Mouse (Mus musculus) liver, adult 2 months (tissue): ENCODE data around the gene Zdhhc17. TPM values are rescaled to one million over a fixed set of nuclear protein-coding genes. Genes with fewer than 3 reads are reported as not detected.

ENCODE experiments used
- DNase-seq: peaks from one replicate; pipeline ENCODE4 v3.0.0-alpha.2; 2011; ENCODE audit warnings: low read depth, low spot score; ENCODE audit errors: extremely low read depth
- H3K27ac ChIP-seq: fragments of 200-500 bp; replicated peaks from 2 replicates; pipeline ENCODE4 v1.5.1; 2012; ENCODE audit warnings: low read depth, mild to moderate bottlenecking, control low read depth, inconsistent platforms, low read length; ENCODE audit not compliant: insufficient read depth
- H3K27me3 ChIP-seq: fragments of 200-500 bp; 2 replicates; pipeline ENCODE4 v1.6.1; 2012; ENCODE audit warnings: mild to moderate bottlenecking, moderate library complexity, low read length, inconsistent platforms; ENCODE audit not compliant: control insufficient read depth, insufficient read depth
- H3K36me3 ChIP-seq: fragments of 200-500 bp; 2 replicates; pipeline ENCODE4 v1.6.1; 2012; ENCODE audit warnings: low read length, inconsistent platforms; ENCODE audit not compliant: control insufficient read depth, insufficient read depth
- H3K4me1 ChIP-seq: fragments of 200-500 bp; 2 replicates; pipeline ENCODE4 v1.6.1; 2011; ENCODE audit warnings: low read length; ENCODE audit not compliant: control insufficient read depth, insufficient read depth
- H3K4me3 ChIP-seq: fragments of 200-500 bp; 2 replicates; pipeline ENCODE4 v1.5.1; 2011; ENCODE audit warnings: low read depth, mild to moderate bottlenecking, control low read depth, low read length, moderate library complexity; ENCODE audit not compliant: insufficient read depth
- H3K79me2 ChIP-seq: fragments of 200-500 bp; 2 replicates; pipeline ENCODE4 v1.6.1; 2012; ENCODE audit warnings: inconsistent platforms, mild to moderate bottlenecking, low read length, moderate library complexity; ENCODE audit not compliant: control insufficient read depth, insufficient read depth
- H3K9ac ChIP-seq: fragments of 200-500 bp; 2 replicates; pipeline ENCODE4 v1.6.1; 2012; ENCODE audit warnings: low read depth, mild to moderate bottlenecking, control low read depth, inconsistent platforms, low read length
- CTCF ChIP-seq: fragments of 200-500 bp; IDR thresholded peaks from 2 replicates; pipeline ENCODE4 v1.5.1; 2011; ENCODE audit warnings: low read depth, low read length, control low read depth
- POLR2A ChIP-seq: fragments of 200-500 bp; IDR thresholded peaks from 2 replicates; pipeline ENCODE4 v1.6.1; 2011; ENCODE audit warnings: low read length, control low read depth; ENCODE audit not compliant: insufficient read depth; ENCODE audit errors: extremely low read depth
- WGBS: fragments of 180-500 bp; shearing (Covaris S2); methylation state at CpG from one replicate; pipeline ENCODE4 v1.1.7; 2018; 5-methylcytosine and 5-hydroxymethylcytosine counted together
- polyA plus RNA-seq: library from polyadenylated mRNA; depleted of rRNA; stranded (reverse); fragments of >200 nt; gene quantifications from 2 replicates; pipeline ENCODE4 v1.2.3, GENCODE M21; 2012
- total RNA-seq: library from RNA; depleted of rRNA; stranded (reverse); fragments of >200 nt; gene quantifications from 2 replicates; pipeline ENCODE4 v1.2.3, GENCODE M21; 2014

Gene Zdhhc17
- total and polyA plus RNA-seq, 2 experiments = 6.3 to 17.7 TPM

- H3K27me3 ChIP-seq = no peaks in the 10 kb centered on the region
- no peak overlapping the region for H3K9ac ChIP-seq
- H3K4me1 ChIP-seq = no peaks in the 10 kb centered on the region
- no peak overlapping the region for H3K4me3 ChIP-seq
- no peak for DNase-seq
- H3K79me2 ChIP-seq = no peaks in the 10 kb centered on the region
- TF ChIP-seq POLR2A (no peak), CTCF (no peak)
- WGBS = 95% methylated on average over 11 of the region's 11 CpGs
- no peak overlapping the region for H3K27ac ChIP-seq
- H3K36me3 ChIP-seq = peaks cover 34% of the 10 kb centered on the region
These were observed 68.0 kb downstream of the Zdhhc17 start for GRCm38 (mm10) chr10:110941968-110942367.

DNA sequence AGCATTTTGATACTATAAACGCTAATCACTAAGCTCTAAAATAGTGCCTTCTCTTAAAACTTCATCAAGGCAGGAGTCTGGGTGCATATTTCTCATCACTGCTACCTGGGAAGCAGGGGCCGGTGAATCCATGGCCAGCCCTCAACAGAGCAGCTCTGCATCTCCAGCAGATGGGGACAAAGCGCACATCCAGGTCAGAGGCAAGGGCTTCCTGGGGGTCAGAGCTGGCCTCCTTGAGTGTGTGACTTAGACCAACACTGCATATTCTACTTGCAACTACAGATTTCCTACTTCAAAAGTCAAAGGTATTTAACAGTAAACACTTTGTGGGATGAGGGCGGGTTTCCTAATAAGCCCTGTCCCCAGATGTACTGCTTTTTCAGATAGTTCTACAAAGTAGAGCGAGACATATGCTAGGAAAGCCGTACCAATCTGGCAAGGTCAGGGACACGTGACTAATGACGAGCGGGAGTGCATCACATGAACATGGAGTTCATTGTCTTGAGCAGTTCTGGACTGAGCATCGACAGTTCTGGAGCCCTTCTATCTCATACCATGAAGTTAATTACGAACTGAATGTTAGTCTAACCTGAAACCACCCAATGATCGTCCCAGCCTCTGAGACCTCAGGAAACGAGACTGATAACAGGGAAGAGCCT lies 69.1 kb downstream of the Zdhhc17 start:
- no peak overlapping the region for H3K4me3 ChIP-seq
- no peaks in the 10 kb centered on the region for H3K4me1 ChIP-seq
- H3K27me3 ChIP-seq = no peaks in the 10 kb centered on the region
- TF ChIP-seq POLR2A (no peak), CTCF (peak; percentile 32)
- DNase-seq = no peak
- H3K9ac ChIP-seq = no peak overlapping the region
- H3K27ac ChIP-seq = no peak overlapping the region
- H3K36me3 ChIP-seq = peaks cover 37% of the 10 kb centered on the region
- H3K79me2 ChIP-seq = no peaks in the 10 kb centered on the region
- 80% methylated on average over 13 of the region's 13 CpGs for WGBS

DNA sequence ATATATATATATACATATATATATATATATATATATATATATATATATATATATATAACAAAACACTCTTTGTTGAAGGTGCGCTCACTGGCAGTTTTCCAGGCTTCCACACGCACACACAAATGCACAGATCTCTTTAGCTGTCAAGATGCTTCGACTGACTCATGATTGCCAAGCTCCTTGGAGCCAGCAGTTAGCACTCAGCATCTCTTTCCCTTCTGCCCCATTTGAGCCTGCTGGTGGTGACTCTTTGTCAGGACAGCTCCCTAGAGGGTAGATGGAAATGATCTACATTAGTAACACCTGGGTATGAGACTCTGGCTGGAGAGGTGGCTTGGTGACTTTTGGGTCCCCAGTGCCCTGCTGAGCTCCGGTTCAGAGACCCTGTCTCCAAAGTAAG lies 70.2 kb downstream of the Zdhhc17 start:
- TF ChIP-seq CTCF = no peak
- TF ChIP-seq POLR2A = no peak
- Histone ChIP-seq H3K27me3 (no peaks in the 10 kb centered on the region), H3K4me1 (peaks cover 2% of the 10 kb centered on the region; the same call in 1 of the 2 replicates), H3K36me3 (peaks cover 35% of the 10 kb centered on the region), H3K4me3 (no peak overlapping the region), H3K27ac (no peak overlapping the region), H3K79me2 (no peaks in the 10 kb centered on the region), H3K9ac (no peak overlapping the region)
- 90% methylated on average over 4 of the region's 4 CpGs for WGBS
- no peak for DNase-seq

DNA sequence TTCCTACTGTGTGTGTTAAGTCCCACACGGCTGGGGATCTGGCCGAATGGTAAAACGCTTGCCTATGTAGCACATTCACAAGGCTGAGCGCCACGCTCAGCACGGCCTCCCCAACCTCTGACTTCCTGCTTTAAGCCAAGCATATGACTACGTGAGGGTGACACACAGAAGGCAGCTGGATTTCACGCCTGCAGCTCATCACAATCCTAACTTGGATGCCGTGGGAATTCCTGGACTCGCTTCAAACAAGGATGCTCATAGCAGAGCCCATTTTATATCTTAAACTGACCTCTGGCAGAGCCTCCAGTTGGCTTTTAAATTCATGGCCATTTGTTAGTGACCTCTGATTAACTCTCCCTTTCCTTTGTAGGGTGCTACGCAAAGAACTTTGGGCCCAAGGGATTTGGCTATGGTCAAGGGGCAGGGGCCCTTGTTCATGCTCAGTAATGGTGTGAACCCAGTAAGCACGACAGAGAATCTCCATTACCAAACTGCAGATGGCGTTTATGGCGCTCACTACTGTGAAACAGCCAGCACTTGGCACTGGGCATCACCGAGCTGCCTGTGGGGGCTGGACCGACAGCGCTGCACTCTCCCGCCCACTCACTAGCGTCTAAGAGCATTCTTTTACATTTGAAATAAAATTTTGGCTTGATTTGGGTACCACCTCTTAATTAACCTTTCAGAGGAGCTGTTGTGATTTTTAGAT lies 70.9 kb downstream of the Zdhhc17 start:
- DNase-seq = no peak
- H3K9ac ChIP-seq = no peak overlapping the region
- peaks cover 2% of the 10 kb centered on the region; the same call in 1 of the 2 replicates for H3K4me1 ChIP-seq
- H3K4me3 ChIP-seq = no peak overlapping the region
- H3K27ac ChIP-seq = no peak overlapping the region
- peaks cover 32% of the 10 kb centered on the region for H3K36me3 ChIP-seq
- H3K79me2 ChIP-seq = no peaks in the 10 kb centered on the region
- TF ChIP-seq POLR2A = no peak
- TF ChIP-seq CTCF = no peak
- WGBS = 80% methylated on average over 19 of the region's 19 CpGs
- no peaks in the 10 kb centered on the region for H3K27me3 ChIP-seq

DNA sequence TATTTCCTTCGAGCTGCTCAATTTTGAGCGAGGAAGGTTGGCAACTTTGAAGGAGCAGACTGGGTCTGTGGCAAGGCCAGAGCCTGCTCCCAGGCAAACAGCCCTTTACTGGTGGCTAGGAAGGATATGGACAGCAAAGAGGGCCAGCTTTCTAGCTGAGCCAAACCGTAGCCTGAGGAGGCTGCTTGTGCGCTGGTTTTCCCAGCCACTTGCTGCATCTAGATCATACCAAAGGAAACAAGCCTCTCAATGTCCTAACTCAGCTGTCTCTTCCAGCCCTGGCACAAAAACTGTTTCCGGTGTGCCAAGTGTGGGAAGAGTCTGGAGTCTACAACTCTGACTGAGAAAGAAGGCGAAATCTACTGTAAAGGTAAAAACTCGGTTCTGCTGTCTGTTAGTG lies 71.6 kb downstream of the Zdhhc17 start:
- H3K36me3 ChIP-seq = peaks cover 29% of the 10 kb centered on the region
- WGBS = 86% methylated on average over 7 of the region's 7 CpGs
- no peaks in the 10 kb centered on the region for H3K79me2 ChIP-seq
- no peaks in the 10 kb centered on the region for H3K27me3 ChIP-seq
- no peak for DNase-seq
- peaks cover 2% of the 10 kb centered on the region; the same call in 1 of the 2 replicates for H3K4me1 ChIP-seq
- no peak overlapping the region for H3K27ac ChIP-seq
- no peak overlapping the region for H3K4me3 ChIP-seq
- H3K9ac ChIP-seq = no peak overlapping the region
- TF ChIP-seq POLR2A (no peak), CTCF (no peak)

DNA sequence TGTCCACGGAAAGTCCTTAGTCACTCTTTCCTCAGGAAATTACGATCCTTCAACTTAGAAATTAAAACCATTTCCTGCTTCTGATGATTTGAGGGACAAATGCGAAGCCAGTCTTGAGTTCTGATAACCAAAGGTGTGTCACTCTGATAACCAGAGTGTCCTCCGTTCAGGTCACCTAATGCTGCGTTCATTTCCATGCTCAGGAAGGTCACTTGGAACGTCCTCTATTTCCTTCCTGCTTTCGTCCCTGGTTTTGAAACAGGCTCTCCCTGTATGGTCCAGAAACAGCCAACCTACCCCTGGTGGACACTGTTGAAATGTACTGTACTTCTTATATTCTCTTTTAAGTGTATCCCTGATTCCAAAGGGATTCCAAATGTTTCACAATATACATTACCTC lies 74.3 kb downstream of the Zdhhc17 start:
- no peak overlapping the region for H3K9ac ChIP-seq

More for the DNA sequence above, 74.3 kb downstream of the Zdhhc17 start:
- Histone ChIP-seq H3K79me2 (peaks cover 4% of the 10 kb centered on the region; the same call in 1 of the 2 replicates), H3K4me3 (no peak overlapping the region), H3K27ac (no peak overlapping the region), H3K36me3 (peaks cover 26% of the 10 kb centered on the region), H3K27me3 (no peaks in the 10 kb centered on the region), H3K4me1 (peaks cover 7% of the 10 kb centered on the region; the same call in 1 of the 2 replicates)
- TF ChIP-seq CTCF (no peak), POLR2A (no peak)
- WGBS = 83% methylated on average over 7 of the region's 7 CpGs
- DNase-seq = no peak
